Mouse (Mus musculus): Measurements from ENCODE around the gene Defa32. TPM values are rescaled to one million over a fixed set of nuclear protein-coding genes. Genes with fewer than 3 reads are reported as not detected.

The Defa32 gene
- not detected for total RNA-seq (2023)

DNA sequence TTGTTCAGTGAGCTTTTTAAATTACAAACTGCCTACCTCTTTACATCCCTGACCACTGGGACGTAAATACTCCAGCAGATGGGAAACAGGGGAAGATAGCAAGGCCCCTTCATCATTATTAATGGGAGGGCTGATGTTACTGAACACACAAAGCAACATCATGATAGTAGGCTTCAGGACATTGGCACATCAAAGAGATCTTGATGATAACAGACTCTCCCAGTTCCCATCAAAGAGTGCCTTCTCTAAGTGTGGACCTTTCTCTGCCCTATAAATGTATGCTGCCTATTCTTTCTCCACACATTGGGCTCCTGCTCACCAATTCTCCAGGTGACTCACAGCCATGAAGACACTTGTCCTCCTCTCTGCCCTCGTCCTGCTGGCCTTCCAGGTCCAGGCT lies at the start of gene Defa32:
TSS of gene Defa32 (plus strand) at position 301 of the 400 bp plus-strand sequence.

DNA sequence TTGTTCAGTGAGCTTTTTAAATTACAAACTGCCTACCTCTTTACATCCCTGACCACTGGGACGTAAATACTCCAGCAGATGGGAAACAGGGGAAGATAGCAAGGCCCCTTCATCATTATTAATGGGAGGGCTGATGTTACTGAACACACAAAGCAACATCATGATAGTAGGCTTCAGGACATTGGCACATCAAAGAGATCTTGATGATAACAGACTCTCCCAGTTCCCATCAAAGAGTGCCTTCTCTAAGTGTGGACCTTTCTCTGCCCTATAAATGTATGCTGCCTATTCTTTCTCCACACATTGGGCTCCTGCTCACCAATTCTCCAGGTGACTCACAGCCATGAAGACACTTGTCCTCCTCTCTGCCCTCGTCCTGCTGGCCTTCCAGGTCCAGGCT lies 19.9 kb upstream of the Defa32 start, which contains the start of gene Defa20:
TSS of gene Defa20 (plus strand) at position 301 of the 400 bp plus-strand sequence.

GRCm38 (mm10) chr8:21565086-21565485 lies 36.3 kb downstream of the Defa32 start, which contains the start of gene Defa37:
TSS of gene Defa37 (plus strand) at chr8:21565386.

Other genes with a start within 250 kb of the Defa32 start
- not detected for gene Defa27, start 213.5 kb upstream of the Defa32 start, total RNA-seq (2023)
- not detected for gene Defa29, start 202.0 kb upstream of the Defa32 start, total RNA-seq (2023)
- gene Defa2, start 150.5 kb upstream of the Defa32 start, total RNA-seq (2023), result not detected
- not detected for gene Defa33, start 137.2 kb upstream of the Defa32 start, total RNA-seq (2023)
- gene Defa36, start 101.6 kb upstream of the Defa32 start, total RNA-seq (2023), result not detected
- not detected for gene Gm7849, start 72.5 kb upstream of the Defa32 start, total RNA-seq (2023)
- gene Defa20, start 19.8 kb upstream of the Defa32 start, total RNA-seq (2023), result not detected
- not detected for gene Defa37, start 36.4 kb downstream of the Defa32 start, total RNA-seq (2023)
- not detected for gene Defa28, start 54.0 kb downstream of the Defa32 start, total RNA-seq (2023)
- gene Gm7861, start 65.5 kb downstream of the Defa32 start, total RNA-seq (2023), result not detected
- not detected for gene Defa26, start 89.2 kb downstream of the Defa32 start, total RNA-seq (2023)
- not detected for gene Defa17, start 126.7 kb downstream of the Defa32 start, total RNA-seq (2023)
- not detected for gene Defa34, start 136.8 kb downstream of the Defa32 start, total RNA-seq (2023)
- not detected for gene AY761184, start 174.6 kb downstream of the Defa32 start, total RNA-seq (2023)
- gene Defa24, start 205.5 kb downstream of the Defa32 start, total RNA-seq (2023), result not detected

Measured in CD4-positive naive resting alpha-beta T cell, adult 57 days (primary cell).